Mouse (Mus musculus) embryonic fibroblast, embryonic 13.5 days (primary cell): ENCODE measurements around the gene Ubfd1.

Experiments
- CTCF ChIP-seq: IDR thresholded peaks from 2 replicates; pipeline ENCODE4 v1.5.1; 2011; ENCODE audit warnings: mild to moderate bottlenecking, control low read depth, low read length, moderate library complexity, borderline replicate concordance; ENCODE audit not compliant: insufficient read depth
- POLR2A ChIP-seq: IDR thresholded peaks from 2 replicates; pipeline ENCODE4 v1.6.1; 2011; ENCODE audit warnings: low read depth, mild to moderate bottlenecking, control low read depth, low read length, moderate library complexity

- TF ChIP-seq CTCF, result no peak
- TF ChIP-seq POLR2A, result no peak
Measured at GRCm38 (mm10) chr7:122020273-122020666, 46.7 kb upstream of the Ubfd1 start.
